Mouse (Mus musculus) heart, embryonic 15.5 days (tissue): ENCODE measurements around the gene Gdf15. TPM values are rescaled to one million over a fixed set of nuclear protein-coding genes. Genes with fewer than 3 reads are reported as not detected.

Source experiments
- ATAC-seq: fragments of 200-750 bp; cut with Nextera tagmentation; replicated peaks from 2 replicates; pipeline ENCODE4 v1.8.0; 2017; ENCODE audit warnings: low read depth, moderate TSS enrichment; ENCODE audit not compliant: insufficient number of reproducible peaks, insufficient read depth, low FRiP score
- H3K27ac ChIP-seq: fragments of 300-500 bp; sonication (generic); 2 replicates; pipeline ENCODE4 v1.5.1; 2015; ENCODE audit warnings: mild to moderate bottlenecking, inconsistent platforms
- H3K27me3 ChIP-seq: fragments of 300-500 bp; sonication (generic); 2 replicates; pipeline ENCODE4 v1.6.1; 2015; ENCODE audit warnings: inconsistent platforms
- H3K36me3 ChIP-seq: fragments of 300-500 bp; sonication (generic); 2 replicates; pipeline ENCODE4 v1.6.1; 2015; ENCODE audit warnings: mild to moderate bottlenecking, inconsistent platforms
- H3K4me1 ChIP-seq: fragments of 300-500 bp; sonication (generic); replicated peaks from 2 replicates; pipeline ENCODE4 v1.6.1; 2015; ENCODE audit warnings: inconsistent platforms
- H3K4me2 ChIP-seq: fragments of 300-500 bp; sonication (generic); 2 replicates; pipeline ENCODE4 v1.6.1; 2015; ENCODE audit warnings: inconsistent platforms, mild to moderate bottlenecking, moderate library complexity
- H3K4me3 ChIP-seq: fragments of 300-500 bp; sonication (generic); 2 replicates; pipeline ENCODE4 v1.5.1; 2015; ENCODE audit warnings: mild to moderate bottlenecking, inconsistent platforms
- H3K9ac ChIP-seq: fragments of 300-500 bp; sonication (generic); 2 replicates; pipeline ENCODE4 v1.6.1; 2015; ENCODE audit warnings: mild to moderate bottlenecking, inconsistent platforms
- H3K9me3 ChIP-seq: fragments of 300-500 bp; sonication (generic); replicated peaks from 2 replicates; pipeline ENCODE4 v1.6.1; 2016; ENCODE audit warnings: inconsistent platforms
- WGBS: fragments of 180-500 bp; shearing (Covaris S2); methylation state at CpG from one replicate; pipeline ENCODE4 v1.1.7; 2015; ENCODE audit warnings: mixed read lengths; 5-methylcytosine and 5-hydroxymethylcytosine counted together
- polyA plus RNA-seq: library from polyadenylated mRNA; unstranded; fragments of >200 nt; fragmentation: Nextera tagmentation; extraction: Ambion mirVana; gene quantifications from 2 replicates; pipeline ENCODE4 v1.2.1, GENCODE M21; 2015

Gene Gdf15
- polyA plus RNA-seq, 1 experiment from 2014 or later: 0.89 TPM

DNA sequence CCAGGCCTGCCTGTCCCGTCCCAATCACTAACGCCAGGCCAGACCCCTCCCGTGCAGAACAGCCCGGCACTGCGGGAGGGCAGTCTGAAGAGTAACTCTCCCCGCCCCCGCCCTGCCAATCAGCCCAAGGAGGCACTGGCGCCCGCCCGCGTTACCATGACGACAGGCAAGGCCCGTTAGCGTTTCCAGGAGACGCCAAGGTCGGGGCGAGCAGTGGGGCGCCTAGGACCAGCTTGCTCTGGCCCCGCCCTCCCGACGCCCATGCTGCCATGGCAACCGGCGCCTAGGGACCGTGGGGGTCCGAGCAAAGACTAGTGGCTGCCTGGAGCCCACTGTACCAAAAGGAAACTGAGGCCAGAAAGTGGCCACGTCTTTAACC lies 31.0 kb downstream of the Gdf15 start:
- Histone ChIP-seq H3K36me3 (peaks cover under 1% of the 10 kb centered on the region; the same call in 1 of the 2 replicates), H3K27me3 (0 out of 2 replicates have a peak, but pooled peaks cover 2% of the 10 kb centered on the region), H3K4me3 (peak overlapping the region; percentile 27), H3K9me3 (no peaks in the 10 kb centered on the region), H3K9ac (no peak overlapping the region; the same call in 1 of the 2 replicates), H3K4me2 (peak overlapping the region; percentile 58), H3K4me1 (peaks cover 45% of the 10 kb centered on the region), H3K27ac (peak overlapping the region; percentile 44)
- peak; percentile 36; the same call in 1 of the 2 replicates for ATAC-seq
- 3% methylated on average over 26 of the region's 26 CpGs for WGBS

DNA sequence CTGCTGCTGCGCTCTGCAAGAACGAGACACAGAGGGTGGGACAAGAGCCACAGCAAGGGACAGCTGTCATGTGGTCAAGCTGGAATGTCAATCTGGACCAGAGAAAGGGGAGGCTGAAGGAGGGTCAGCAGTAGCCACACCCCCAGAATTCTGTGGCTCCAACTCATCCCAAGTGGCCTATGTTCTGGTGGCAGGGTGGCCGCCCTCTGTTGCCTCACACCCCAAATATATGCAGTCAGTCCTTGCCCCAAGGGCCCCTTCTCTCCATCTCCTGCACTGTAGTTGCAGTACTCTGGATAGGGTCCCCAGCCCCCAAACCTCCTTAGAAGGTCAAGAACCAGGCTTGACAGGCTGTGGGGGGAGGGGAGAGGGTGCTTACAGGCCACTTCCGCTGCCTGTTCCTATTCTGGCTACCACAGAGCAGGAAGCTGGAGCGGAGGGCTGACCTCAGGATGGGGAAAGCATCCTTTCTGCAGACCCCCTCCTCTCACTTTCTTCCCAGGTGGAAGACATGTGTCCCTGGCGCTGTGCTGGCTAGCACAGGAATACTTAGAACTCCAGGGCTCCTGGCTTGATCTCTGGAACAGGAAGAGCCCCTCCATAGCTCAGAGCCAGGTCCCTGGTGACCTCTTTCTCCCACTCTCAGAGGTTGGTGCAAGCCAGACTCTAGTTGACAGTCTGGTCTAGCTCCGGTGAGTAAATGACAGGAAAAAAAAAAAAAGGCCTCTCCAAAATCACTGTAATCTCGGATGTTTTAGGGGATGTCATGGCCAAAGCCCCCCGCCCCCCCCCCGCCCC lies 31.6 kb downstream of the Gdf15 start:
- Histone ChIP-seq H3K4me2 (peak overlapping the region; percentile 58), H3K4me1 (peaks cover 44% of the 10 kb centered on the region), H3K36me3 (peaks cover 6% of the 10 kb centered on the region; the same call in 1 of the 2 replicates), H3K9me3 (no peaks in the 10 kb centered on the region), H3K4me3 (peak overlapping the region; percentile 27), H3K27ac (peak overlapping the region; percentile 44), H3K9ac (no peak overlapping the region), H3K27me3 (0 out of 2 replicates have a peak, but pooled peaks cover 2% of the 10 kb centered on the region)
- no peak for ATAC-seq
- WGBS: 25% methylated on average over 10 of the region's 10 CpGs

DNA sequence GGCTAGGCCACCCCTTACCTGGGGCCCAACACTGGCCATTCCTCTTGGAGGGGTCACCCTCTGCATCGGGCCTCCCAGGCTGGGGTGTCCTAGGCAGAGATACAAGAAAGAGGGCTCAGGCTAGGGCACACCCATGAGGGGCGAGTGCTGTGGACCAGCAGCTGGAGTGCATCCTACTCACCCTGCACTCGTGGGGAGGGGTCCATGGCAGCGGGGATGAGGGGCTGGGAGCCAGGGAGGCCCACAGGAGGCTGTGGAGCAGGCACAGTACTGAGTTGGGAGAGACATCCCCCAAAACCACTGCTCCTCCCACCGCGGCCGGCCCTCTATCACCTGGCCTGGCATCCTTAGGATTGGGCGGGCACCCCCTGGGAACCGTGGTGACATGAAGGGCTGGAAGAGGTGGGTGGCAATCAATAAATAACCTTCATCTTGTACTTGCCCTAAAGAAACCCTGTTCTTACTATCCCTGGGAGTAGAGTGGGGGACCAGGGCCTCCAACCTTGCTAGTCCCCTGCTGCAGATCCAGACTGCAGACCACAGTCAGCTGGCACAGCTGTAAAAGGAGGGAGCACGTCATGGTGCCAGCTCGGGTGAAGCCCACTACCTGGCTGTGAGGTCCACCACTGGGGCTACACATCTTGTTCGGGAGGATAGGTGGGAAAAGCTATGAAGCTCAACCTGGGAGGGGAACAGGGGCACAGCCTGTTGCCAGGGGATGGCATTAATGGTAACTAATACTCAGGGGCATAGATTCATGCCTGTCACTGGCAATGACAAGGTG lies 32.6 kb downstream of the Gdf15 start:
- no peak overlapping the region for H3K27ac ChIP-seq
- ATAC-seq: no peak
- no peak overlapping the region for H3K4me2 ChIP-seq
- no peak overlapping the region for H3K4me3 ChIP-seq
- WGBS: 81% methylated on average over 12 of the region's 12 CpGs
- H3K9ac ChIP-seq: no peak overlapping the region
- peaks cover 53% of the 10 kb centered on the region for H3K4me1 ChIP-seq
- H3K27me3 ChIP-seq: 0 out of 2 replicates have a peak, but pooled peaks cover 2% of the 10 kb centered on the region
- H3K36me3 ChIP-seq: peaks cover 7% of the 10 kb centered on the region; the same call in 1 of the 2 replicates
- H3K9me3 ChIP-seq: no peaks in the 10 kb centered on the region

DNA sequence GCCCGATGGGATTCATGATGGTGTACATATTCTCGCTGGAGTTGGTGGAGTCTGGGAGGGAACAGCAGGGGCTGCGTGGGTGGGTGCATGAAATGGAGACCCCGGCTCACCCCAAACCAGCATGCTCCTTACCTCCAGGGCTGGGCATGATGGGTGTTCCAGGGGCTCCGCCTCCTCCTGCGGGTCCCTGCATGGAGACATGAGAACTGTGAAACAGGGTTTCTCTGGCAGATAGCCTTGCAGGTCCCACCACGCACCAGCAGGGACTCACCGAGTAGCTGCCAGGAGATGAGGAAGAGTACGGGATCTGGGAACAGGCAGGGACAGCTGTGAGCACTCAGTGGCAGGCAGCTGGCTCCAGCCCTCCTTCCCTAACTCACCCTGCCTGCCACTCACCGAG lies 33.5 kb downstream of the Gdf15 start:
- no peak for ATAC-seq
- peaks cover 7% of the 10 kb centered on the region; the same call in 1 of the 2 replicates for H3K36me3 ChIP-seq
- no peak overlapping the region for H3K27ac ChIP-seq

DNA sequence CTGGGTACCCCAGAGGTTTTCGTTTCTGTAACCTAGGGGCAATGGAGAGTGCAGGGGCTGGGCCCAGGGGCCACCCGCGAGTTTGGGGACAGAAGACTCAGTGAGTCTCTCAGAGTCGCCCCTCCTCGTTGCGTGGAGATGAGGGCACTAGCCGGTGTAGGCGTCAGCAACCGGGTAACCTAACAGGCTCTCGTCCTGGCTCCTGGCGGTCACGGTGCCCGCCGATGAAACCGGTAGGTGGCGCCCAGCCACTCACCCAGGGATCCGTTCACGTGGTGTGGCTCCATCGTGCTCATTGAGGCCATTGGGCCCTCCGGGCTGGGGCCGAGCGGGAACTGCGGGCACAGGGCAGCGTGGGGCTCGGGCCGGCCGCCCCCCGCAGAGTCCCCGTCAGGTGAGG lies 34.0 kb downstream of the Gdf15 start:
- WGBS: 11% methylated on average over 29 of the region's 29 CpGs
- Histone ChIP-seq H3K4me3 (peak overlapping the region; percentile 56), H3K4me1 (peaks cover 63% of the 10 kb centered on the region), H3K27ac (peak overlapping the region; percentile 41), H3K9ac (peak overlapping the region; percentile 66), H3K27me3 (0 out of 2 replicates have a peak, but pooled peaks cover 2% of the 10 kb centered on the region), H3K4me2 (peak overlapping the region; percentile 83), H3K36me3 (peaks cover 7% of the 10 kb centered on the region; the same call in 1 of the 2 replicates), H3K9me3 (no peaks in the 10 kb centered on the region)
- peak; percentile 18; the same call in 1 of the 2 replicates for ATAC-seq

More for the DNA sequence above, 33.5 kb downstream of the Gdf15 start:
- Histone ChIP-seq H3K4me2 (peak overlapping the region; percentile 83), H3K9me3 (no peaks in the 10 kb centered on the region), H3K4me3 (peak overlapping the region; percentile 56), H3K27me3 (0 out of 2 replicates have a peak, but pooled peaks cover 2% of the 10 kb centered on the region), H3K9ac (0 out of 2 replicates have a peak overlapping the region, but pooled peaks have one; percentile 66), H3K4me1 (peaks cover 59% of the 10 kb centered on the region)
- WGBS: 26% methylated on average over 10 of the region's 10 CpGs

DNA sequence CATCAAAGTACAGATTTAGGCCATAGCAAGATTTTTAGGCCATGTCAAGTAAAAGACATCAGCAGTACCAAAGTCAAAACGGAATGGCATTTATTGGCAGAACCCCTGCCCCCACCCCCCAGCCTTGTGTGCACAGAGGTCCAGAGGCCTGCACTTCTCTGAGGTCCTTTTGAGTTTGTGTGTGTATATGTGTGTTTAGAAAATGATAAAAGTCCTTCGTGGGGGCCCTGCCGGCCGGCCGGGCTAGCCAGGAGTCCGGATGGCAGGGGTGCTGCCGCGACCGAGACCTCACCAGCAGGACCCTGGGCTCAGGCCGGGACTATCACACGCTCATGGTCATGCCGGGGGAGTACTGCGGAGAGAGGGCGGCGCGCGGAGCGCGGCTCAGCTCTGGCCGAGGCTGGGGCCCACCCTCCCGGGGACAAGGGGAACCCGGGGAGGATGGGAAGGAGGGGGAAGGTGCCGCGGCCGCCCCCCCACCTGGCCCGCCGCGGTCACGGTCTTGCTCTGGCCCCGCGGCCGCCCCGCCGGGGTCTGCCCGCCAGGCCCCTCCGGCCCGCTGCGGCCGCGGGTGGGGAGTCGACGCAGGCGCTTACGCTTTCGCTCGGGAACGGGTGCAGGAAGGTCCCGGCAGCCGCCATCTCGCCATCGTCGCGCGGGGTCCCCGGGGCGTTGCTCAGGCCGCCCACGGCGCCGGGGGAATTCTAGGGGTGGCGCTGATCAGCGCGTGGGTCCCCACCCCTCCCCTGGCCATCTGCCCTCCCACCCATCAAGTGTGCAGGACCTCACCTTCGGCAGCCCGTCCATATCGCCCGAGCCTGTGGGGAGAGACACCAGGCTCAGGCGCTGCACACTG lies 34.6 kb downstream of the Gdf15 start:
- peak overlapping the region; percentile 66 for H3K9ac ChIP-seq
- H3K4me2 ChIP-seq: peak overlapping the region; percentile 83
- H3K36me3 ChIP-seq: peaks cover 7% of the 10 kb centered on the region; the same call in 1 of the 2 replicates
- H3K27ac ChIP-seq: peak overlapping the region; percentile 41
- WGBS: 22% methylated on average over 50 of the region's 68 CpGs
- peaks cover 69% of the 10 kb centered on the region for H3K4me1 ChIP-seq
- 0 out of 2 replicates have a peak, but pooled peaks cover 2% of the 10 kb centered on the region for H3K27me3 ChIP-seq
- no peak for ATAC-seq
- peak overlapping the region; percentile 56 for H3K4me3 ChIP-seq
- no peaks in the 10 kb centered on the region for H3K9me3 ChIP-seq

DNA sequence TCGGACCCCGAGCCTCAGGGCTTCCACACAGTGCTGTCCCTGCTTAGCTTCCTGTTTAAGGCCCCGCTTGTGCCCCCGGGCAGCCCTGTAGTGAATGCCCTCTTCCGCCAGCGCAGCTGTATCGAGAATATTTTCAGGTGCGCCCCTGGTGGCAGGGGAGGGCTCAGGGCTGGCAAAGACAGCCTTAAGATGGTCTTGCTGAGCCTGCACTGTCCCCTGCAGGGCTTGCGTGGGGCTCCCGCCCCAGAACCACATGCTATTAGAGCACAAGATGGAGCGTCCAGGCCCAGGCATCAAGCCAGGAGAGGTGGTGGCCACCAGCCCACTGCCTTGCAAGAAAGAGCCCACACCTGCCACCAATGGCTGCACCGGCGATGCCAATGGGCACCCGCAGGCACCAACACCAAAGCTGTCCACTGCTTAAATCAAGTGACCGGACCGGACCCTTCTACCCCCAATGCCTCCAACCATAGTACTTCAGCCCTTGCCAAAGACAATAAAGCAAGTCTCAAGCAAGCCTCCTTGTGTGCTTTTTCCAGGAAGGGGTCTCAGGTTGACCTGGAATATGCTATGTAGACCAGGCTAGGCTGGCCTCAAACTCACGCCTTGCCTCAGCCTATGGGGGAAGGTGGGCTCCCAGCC lies 35.4 kb downstream of the Gdf15 start:
- H3K27ac ChIP-seq: no peak overlapping the region
- ATAC-seq: no peak

DNA sequence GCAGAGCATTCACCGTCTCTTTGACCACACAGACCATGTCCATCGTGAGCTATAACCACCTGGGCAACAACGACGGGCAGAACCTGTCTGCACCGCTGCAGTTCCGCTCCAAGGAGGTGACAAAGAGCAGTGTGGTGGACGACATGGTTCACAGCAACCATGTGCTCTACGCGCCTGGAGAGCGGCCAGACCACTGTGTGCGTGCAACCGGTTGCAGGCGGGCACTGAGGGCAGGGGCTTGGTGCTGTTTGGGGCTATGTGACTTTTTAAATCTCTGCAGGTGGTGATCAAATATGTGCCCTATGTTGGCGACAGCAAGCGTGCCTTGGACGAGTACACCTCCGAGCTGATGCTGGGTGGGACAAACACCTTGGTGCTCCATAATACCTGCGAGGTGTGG lies 36.0 kb downstream of the Gdf15 start:
- WGBS: 93% methylated on average over 18 of the region's 18 CpGs
- Histone ChIP-seq H3K36me3 (peaks cover 7% of the 10 kb centered on the region; the same call in 1 of the 2 replicates), H3K27me3 (0 out of 2 replicates have a peak, but pooled peaks cover 2% of the 10 kb centered on the region), H3K4me3 (no peak overlapping the region), H3K4me1 (peaks cover 73% of the 10 kb centered on the region), H3K27ac (no peak overlapping the region), H3K9me3 (no peaks in the 10 kb centered on the region), H3K9ac (no peak overlapping the region), H3K4me2 (no peak overlapping the region)
- no peak for ATAC-seq

More for the DNA sequence above, 35.4 kb downstream of the Gdf15 start:
- Histone ChIP-seq H3K27me3 (0 out of 2 replicates have a peak, but pooled peaks cover 2% of the 10 kb centered on the region), H3K4me1 (peaks cover 70% of the 10 kb centered on the region), H3K9ac (no peak overlapping the region; the same call in 1 of the 2 replicates), H3K9me3 (no peaks in the 10 kb centered on the region), H3K4me3 (peak overlapping the region; percentile 56), H3K4me2 (peak overlapping the region; percentile 83), H3K36me3 (peaks cover 7% of the 10 kb centered on the region; the same call in 1 of the 2 replicates)
- WGBS: 80% methylated on average over 17 of the region's 17 CpGs

DNA sequence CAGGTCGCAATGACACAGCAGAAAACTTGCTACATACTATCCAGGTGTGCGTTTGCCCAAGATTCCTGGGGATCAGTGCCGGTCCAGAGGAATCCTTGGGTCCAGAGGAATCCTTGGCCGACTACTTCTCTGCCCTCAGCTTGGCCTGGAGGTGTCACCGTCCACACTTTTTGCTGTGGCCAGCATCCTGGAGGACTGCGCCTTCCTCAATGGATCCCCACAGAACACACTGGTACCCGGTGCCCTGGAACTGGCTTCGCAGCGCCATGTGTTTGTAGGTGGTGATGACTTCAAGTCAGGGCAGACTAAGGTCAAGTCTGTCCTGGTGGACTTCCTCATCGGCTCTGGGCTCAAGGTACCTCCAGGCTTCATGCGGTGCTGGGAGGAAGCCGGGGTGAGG lies 36.4 kb downstream of the Gdf15 start:
- 94% methylated on average over 12 of the region's 12 CpGs for WGBS
- no peak for ATAC-seq
- H3K4me2 ChIP-seq: no peak overlapping the region; the same call in 1 of the 2 replicates

More for the DNA sequence above, 36.4 kb downstream of the Gdf15 start:
- Histone ChIP-seq H3K27ac (no peak overlapping the region), H3K36me3 (peaks cover 7% of the 10 kb centered on the region; the same call in 1 of the 2 replicates), H3K4me1 (peaks cover 69% of the 10 kb centered on the region), H3K27me3 (0 out of 2 replicates have a peak, but pooled peaks cover 2% of the 10 kb centered on the region), H3K9me3 (no peaks in the 10 kb centered on the region), H3K4me3 (no peak overlapping the region), H3K9ac (no peak overlapping the region)
